Mouse (Mus musculus) midbrain, embryonic 10.5 days (tissue): ENCODE results near the gene Tiam1. TPM values are rescaled to one million over a fixed set of nuclear protein-coding genes. Genes with fewer than 3 reads are reported as not detected.

ENCODE experiments used
- DNase-seq: peaks from one replicate; pipeline ENCODE4 v3.0.0-alpha.2; 2017; ENCODE audit warnings: low spot score
- H3K27ac ChIP-seq: fragments of 300-500 bp; sonication (generic); replicated peaks from 2 replicates; pipeline ENCODE4 v1.5.1; 2016; ENCODE audit warnings: mild to moderate bottlenecking
- H3K27me3 ChIP-seq: fragments of 300-500 bp; sonication (generic); 2 replicates; pipeline ENCODE4 v1.6.1; 2016; ENCODE audit warnings: low read depth, mild to moderate bottlenecking; ENCODE audit not compliant: poor library complexity, severe bottlenecking
- H3K36me3 ChIP-seq: fragments of 300-500 bp; sonication (generic); 2 replicates; pipeline ENCODE4 v1.6.1; 2016; ENCODE audit warnings: mild to moderate bottlenecking, moderate library complexity
- H3K4me1 ChIP-seq: fragments of 300-500 bp; sonication (generic); 2 replicates; pipeline ENCODE4 v1.6.1; 2016
- H3K4me3 ChIP-seq: fragments of 300-500 bp; sonication (generic); 2 replicates; pipeline ENCODE4 v1.5.1; 2016; ENCODE audit warnings: mild to moderate bottlenecking, moderate library complexity
- H3K9me3 ChIP-seq: fragments of 300-500 bp; sonication (generic); replicated peaks from 2 replicates; pipeline ENCODE4 v1.6.1; 2016; ENCODE audit warnings: mild to moderate bottlenecking
- WGBS: fragments of 180-500 bp; shearing (Covaris S2); methylation state at CpG from one replicate; pipeline ENCODE4 v1.1.7; 2016; 5-methylcytosine and 5-hydroxymethylcytosine counted together
- polyA plus RNA-seq: library from polyadenylated mRNA; unstranded; fragments of >200 nt; fragmentation: Nextera tagmentation; extraction: Ambion mirVana; gene quantifications from 2 replicates; pipeline ENCODE4 v1.2.1, GENCODE M21; 2016

The Tiam1 gene
- polyA plus RNA-seq, 1 experiment from 2014 or later = 13.8 TPM

DNA sequence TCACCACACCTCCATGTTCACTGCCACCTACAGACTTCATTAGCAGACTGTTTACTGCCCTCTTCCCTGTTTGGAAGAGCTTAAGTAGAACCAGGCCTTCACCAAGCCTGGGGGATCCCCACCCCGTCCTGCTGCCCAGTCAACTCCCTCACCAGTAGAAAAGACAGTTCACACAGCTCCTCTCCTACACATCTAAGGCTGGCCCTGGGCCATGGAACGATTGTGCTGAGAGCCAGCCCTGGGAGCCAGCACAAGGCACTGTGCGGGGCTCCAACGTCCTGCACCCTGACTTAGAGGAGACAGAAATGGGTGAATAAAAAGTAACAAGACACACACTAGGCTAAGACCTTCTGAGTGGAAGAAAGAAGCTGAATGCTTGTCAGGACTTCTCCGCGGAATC, 20.5 kb downstream of the Tiam1 start:
- no peak for DNase-seq
- H3K27ac ChIP-seq = no peak overlapping the region
- H3K36me3 ChIP-seq = peaks cover 19% of the 10 kb centered on the region
- WGBS = 90% methylated on average over 6 of the region's 6 CpGs
- H3K4me1 ChIP-seq = peaks cover under 1% of the 10 kb centered on the region; the same call in 1 of the 2 replicates
- H3K27me3 ChIP-seq = peaks cover 54% of the 10 kb centered on the region
- H3K9me3 ChIP-seq = peaks cover 21% of the 10 kb centered on the region
- H3K4me3 ChIP-seq = no peak overlapping the region

DNA sequence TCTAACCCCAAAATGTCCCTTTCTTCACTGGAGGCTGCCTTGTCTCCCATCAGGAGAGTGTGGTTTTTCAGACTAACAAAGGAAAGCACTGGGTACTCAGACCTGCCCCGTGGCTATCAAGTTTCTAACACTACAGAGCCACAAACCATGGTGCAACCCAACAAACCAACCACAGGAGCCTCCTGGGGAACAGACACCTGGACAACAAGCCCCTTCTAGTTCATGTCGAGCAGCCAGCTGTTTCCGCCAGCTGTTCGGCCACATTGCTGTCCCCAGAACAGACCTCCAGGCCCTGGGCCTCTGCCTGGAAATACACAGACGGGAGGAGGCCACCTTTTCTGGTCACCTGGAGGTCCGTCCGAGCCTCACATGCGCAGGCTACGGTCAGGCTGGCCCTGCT, 21.1 kb downstream of the Tiam1 start:
- no peak for DNase-seq
- Histone ChIP-seq H3K9me3 (peaks cover 21% of the 10 kb centered on the region), H3K27me3 (peaks cover 47% of the 10 kb centered on the region), H3K4me3 (no peak overlapping the region), H3K27ac (no peak overlapping the region), H3K4me1 (no peaks in the 10 kb centered on the region), H3K36me3 (peaks cover 19% of the 10 kb centered on the region)
- WGBS = 89% methylated on average over 9 of the region's 9 CpGs

DNA sequence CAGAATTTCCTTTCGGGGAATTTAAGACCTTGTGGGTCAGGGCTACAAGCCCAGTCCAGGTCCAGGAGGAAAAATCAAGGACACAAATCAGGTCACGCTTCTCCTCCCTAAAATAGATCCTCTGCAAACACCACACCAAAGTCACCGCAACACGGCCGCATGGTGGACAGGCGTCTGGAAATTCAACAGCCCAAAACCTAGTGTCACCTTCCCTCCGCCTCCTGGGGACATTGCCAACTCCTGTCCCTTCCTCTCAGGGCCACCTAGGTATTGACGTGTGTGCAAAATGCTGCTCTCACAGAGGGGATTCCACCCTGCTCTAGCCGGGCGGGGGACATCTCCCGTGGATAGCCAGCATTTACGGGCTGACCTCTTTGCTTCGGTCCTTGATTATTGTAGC, 21.8 kb downstream of the Tiam1 start:
- H3K4me3 ChIP-seq = no peak overlapping the region
- peaks cover 41% of the 10 kb centered on the region for H3K27me3 ChIP-seq
- DNase-seq = no peak
- no peak overlapping the region for H3K27ac ChIP-seq
- H3K9me3 ChIP-seq = peaks cover 21% of the 10 kb centered on the region
- 96% methylated on average over 13 of the region's 13 CpGs for WGBS
- H3K4me1 ChIP-seq = no peaks in the 10 kb centered on the region
- peaks cover 19% of the 10 kb centered on the region for H3K36me3 ChIP-seq

DNA sequence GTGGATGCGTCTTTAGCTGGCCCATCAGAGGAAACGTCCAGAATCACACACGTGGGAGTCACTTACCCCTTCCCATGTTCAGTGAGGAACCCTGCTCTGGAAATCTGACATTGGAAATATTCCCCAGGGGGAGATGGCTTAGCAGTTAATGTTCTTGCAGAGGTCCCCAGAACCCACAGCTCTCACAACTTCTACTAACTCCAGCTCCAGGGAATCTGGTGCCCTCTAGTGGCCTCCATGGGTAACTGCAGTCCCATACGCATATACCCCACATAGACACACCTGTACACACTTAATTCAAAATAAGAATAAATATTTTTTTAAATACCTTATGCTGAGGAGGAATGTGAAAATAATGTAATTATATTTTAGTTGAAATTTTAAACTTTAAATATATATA, 23.6 kb downstream of the Tiam1 start:
- 92% methylated on average over 4 of the region's 4 CpGs for WGBS
- Histone ChIP-seq H3K36me3 (peaks cover 19% of the 10 kb centered on the region), H3K4me3 (no peak overlapping the region), H3K4me1 (no peaks in the 10 kb centered on the region), H3K27me3 (peaks cover 23% of the 10 kb centered on the region), H3K9me3 (peaks cover 21% of the 10 kb centered on the region), H3K27ac (no peak overlapping the region)
- DNase-seq = no peak

DNA sequence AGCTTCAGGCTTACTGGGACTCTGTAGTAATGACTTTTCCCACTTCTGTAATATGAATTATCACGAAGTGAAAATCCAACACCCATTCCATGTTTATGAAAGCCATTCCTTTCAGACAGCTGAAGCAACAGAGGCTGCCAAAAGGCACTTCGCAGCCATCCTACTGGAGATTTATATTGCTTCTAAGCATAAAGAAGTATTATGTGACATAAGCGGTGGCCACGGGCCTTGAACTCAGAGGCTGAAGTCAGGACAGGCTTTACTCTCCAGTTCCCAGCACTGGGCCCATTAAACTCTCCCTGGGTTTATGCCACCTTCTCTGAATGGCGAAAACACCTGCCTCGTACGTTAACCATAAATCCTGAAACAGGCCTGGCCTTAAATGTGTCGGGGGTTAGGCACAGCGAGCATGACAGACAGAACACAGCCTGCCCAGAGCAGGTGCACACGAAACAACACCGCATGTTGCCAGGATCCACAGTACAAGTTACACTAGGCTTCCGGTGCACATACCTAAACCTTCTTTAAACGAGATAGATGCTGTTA, 26.9 kb downstream of the Tiam1 start:
- H3K9me3 ChIP-seq = peaks cover 18% of the 10 kb centered on the region
- peaks cover 17% of the 10 kb centered on the region for H3K36me3 ChIP-seq
- no peak for DNase-seq
- H3K27me3 ChIP-seq = no peaks in the 10 kb centered on the region
- no peak overlapping the region for H3K27ac ChIP-seq
- WGBS = 97% methylated on average over 13 of the region's 13 CpGs
- no peak overlapping the region for H3K4me3 ChIP-seq
- no peaks in the 10 kb centered on the region for H3K4me1 ChIP-seq

DNA sequence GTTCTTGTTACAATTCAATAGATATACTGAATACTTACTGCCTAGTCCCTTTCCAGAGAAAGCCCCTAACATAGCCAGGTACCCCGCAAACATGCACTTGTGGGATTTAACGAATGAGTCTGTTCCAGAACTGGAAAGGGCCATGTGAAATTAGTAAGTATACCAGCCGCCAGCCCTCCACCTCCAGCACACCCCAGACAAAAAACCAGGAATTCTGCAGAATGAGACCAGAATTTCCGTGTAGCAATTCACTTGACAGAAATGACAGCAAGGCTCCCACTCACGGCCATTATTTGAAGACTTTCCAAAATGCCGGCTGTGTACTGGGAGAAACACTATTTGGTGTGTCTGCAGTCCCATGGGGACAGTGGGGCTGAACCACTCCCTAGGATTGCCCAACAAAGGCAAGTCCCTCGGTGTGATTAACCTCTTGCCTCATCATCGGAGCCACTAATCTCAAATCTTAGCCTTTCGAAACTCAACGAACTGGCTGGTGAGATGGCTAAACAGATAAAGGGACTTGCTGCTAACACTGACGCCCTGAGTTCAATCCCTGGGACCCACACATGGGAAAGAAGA, 30.9 kb downstream of the Tiam1 start:
- H3K27me3 ChIP-seq = no peaks in the 10 kb centered on the region
- no peak overlapping the region for H3K4me3 ChIP-seq
- WGBS = 94% methylated on average over 11 of the region's 11 CpGs
- DNase-seq = no peak
- no peaks in the 10 kb centered on the region for H3K4me1 ChIP-seq
- no peak overlapping the region for H3K27ac ChIP-seq
- H3K9me3 ChIP-seq = no peaks in the 10 kb centered on the region
- peaks cover under 1% of the 10 kb centered on the region; the same call in 1 of the 2 replicates for H3K36me3 ChIP-seq

DNA sequence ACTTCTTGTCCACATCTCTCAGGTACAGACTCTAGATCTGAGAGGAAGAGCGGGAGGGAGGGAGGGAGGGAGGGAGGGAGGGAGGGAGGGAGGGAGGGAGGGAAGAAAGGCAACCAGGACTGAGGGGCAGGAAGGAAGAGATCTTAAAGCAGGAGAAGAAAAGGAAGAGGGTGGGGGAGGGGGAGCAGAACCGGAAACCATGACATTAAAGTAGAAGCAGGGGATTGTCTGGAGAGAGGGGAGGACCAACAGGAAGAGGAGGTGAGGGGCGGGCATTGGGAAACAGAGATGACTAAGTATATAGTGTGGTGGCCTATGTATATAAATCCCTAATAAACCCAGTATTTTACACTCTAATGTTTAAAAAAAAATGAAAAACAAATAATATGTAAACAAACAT, 34.1 kb downstream of the Tiam1 start:
- 80% methylated on average over 3 of the region's 3 CpGs for WGBS
- H3K9me3 ChIP-seq = no peaks in the 10 kb centered on the region

DNA sequence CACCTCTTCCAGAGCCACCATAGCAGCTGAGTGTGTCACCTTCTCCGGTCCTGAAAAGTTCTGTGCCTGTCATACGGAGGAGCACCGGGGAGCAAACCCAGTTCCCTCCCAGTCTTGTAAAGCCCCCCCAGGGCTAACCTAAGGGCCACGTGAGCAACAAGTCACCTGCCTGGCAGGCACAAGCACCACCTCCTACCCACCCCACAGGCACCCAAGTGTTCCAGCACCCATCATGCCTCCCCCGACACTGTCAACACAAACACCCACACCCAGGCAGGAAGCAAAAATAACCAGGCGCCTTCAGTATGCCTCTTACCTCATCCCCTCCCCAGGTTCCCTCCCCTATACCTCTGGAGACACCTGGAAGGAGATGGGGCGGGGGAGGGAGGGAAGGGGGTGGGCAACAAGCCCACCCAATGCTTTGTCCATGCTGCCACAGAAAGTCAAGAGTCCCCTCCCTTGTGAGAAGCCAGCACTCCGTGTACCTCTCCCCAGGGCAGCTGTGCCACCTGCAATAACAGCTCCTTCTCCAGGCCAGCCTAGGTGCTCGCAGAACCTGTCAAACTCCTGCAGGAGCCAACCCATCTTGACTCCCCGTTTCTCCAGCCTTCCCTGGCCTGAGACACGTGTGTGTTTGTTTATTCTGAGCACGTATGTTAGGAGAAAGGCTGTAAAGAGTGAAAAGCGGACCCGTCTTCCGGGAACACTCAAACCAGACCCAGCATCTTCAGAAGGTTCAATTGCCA, 38.7 kb downstream of the Tiam1 start:
- Histone ChIP-seq H3K4me1 (peaks cover 12% of the 10 kb centered on the region), H3K9me3 (no peaks in the 10 kb centered on the region), H3K27me3 (0 out of 2 replicates have a peak, but pooled peaks cover 9% of the 10 kb centered on the region), H3K36me3 (peaks cover 3% of the 10 kb centered on the region; the same call in 1 of the 2 replicates), H3K4me3 (no peak overlapping the region), H3K27ac (no peak overlapping the region)
- DNase-seq = no peak
- WGBS = 77% methylated on average over 15 of the region's 15 CpGs

More for the DNA sequence above, 34.1 kb downstream of the Tiam1 start:
- H3K4me1 ChIP-seq = peaks cover 6% of the 10 kb centered on the region
- H3K36me3 ChIP-seq = peaks cover 3% of the 10 kb centered on the region; the same call in 1 of the 2 replicates
- no peak for DNase-seq
- no peak overlapping the region for H3K27ac ChIP-seq
- H3K4me3 ChIP-seq = no peak overlapping the region
- H3K27me3 ChIP-seq = 0 out of 2 replicates have a peak, but pooled peaks cover 6% of the 10 kb centered on the region

DNA sequence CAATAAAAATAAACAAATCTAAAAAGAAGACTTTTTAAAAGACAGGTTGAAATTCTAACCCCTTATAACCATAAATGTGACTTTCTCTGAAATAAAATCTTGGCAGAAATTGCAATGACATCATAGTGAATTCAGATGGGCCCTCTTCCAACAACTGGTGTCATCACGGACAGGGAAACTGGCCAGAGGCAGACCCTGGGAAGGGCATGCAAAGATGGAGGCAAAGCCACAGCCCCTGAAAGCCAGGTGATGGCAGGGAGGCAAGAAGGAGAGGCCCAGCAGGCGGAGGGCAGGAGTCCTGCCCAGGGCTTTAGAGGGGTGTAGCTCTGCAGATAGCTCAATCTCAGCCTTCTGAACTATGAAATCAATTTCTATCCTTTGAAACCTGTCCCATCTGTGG, 39.8 kb downstream of the Tiam1 start:
- Histone ChIP-seq H3K27me3 (0 out of 2 replicates have a peak, but pooled peaks cover 9% of the 10 kb centered on the region), H3K4me3 (no peak overlapping the region), H3K36me3 (peaks cover 3% of the 10 kb centered on the region; the same call in 1 of the 2 replicates), H3K27ac (no peak overlapping the region), H3K9me3 (no peaks in the 10 kb centered on the region), H3K4me1 (peaks cover 15% of the 10 kb centered on the region)
- 93% methylated on average over 2 of the region's 2 CpGs for WGBS
- DNase-seq = no peak

DNA sequence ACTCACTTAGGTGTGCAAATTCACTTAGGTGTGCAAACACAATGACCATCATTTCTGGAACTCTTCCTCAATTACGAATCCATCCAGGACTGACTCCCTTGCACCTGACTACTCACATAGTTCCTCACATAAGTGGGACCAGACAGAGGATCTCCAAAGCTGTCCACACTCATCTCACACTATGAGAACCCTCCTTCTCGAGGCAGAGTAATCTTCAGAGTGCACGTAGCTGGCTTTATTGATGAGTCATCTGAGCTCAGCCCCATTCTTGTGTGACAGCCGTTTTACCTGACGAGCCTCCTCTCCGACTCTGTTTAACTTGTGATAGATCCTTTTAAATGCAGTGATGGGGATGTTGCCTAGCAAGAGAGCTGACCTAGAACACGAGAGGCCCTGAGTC, 41.0 kb downstream of the Tiam1 start:
- H3K4me3 ChIP-seq = no peak overlapping the region
- H3K4me1 ChIP-seq = peaks cover 16% of the 10 kb centered on the region
- peaks cover 2% of the 10 kb centered on the region; the same call in 1 of the 2 replicates for H3K36me3 ChIP-seq
- H3K27me3 ChIP-seq = 0 out of 2 replicates have a peak, but pooled peaks cover 9% of the 10 kb centered on the region
- no peaks in the 10 kb centered on the region for H3K9me3 ChIP-seq
- 89% methylated on average over 7 of the region's 7 CpGs for WGBS
- no peak for DNase-seq
- H3K27ac ChIP-seq = no peak overlapping the region

DNA sequence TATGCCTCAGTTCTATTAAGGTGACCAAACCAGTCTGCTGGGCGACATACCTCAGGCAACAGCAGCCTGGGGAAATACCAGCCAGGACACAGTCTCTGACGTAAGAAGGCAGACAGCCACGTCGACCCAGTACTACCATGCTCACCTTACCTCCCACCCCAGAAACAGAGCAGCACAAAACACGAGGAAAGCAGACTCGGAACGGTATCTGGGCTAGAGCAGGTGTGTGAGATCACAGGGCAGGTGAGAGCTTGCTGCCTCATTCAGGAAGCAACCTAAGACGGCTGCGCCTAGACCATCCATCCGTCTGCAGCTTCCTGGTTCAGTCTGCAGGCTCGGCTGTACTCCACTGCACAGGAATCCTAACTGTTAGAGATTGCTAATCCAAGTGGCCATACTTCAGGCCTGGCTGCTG, 45.4 kb downstream of the Tiam1 start:
- DNase-seq = no peak
- WGBS = 93% methylated on average over 11 of the region's 11 CpGs
- Histone ChIP-seq H3K4me3 (no peak overlapping the region), H3K36me3 (no peaks in the 10 kb centered on the region), H3K27ac (no peak overlapping the region), H3K4me1 (0 out of 2 replicates have a peak, but pooled peaks cover 11% of the 10 kb centered on the region), H3K9me3 (no peaks in the 10 kb centered on the region), H3K27me3 (no peaks in the 10 kb centered on the region)

DNA sequence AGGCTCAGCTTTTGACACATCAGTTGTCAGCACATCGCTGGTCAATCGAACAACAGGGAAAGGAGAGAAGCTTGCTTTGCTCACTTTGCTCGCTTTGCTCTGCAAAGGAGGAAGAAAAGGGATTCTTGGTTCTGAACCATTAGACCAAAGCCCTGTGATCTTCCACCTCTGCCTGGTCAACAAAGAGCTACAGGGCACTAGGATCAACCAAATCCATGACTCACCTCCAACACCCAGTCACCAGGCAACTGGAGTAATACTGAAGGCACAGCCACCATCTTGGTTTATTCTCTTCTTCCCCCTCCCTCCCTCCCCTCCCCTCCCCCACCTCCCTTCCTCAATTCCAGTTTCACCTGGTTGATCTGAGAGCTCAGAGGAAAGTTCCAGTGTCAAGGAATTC, 45.8 kb downstream of the Tiam1 start:
- Histone ChIP-seq H3K4me1 (0 out of 2 replicates have a peak, but pooled peaks cover 11% of the 10 kb centered on the region), H3K27me3 (no peaks in the 10 kb centered on the region), H3K9me3 (no peaks in the 10 kb centered on the region), H3K4me3 (no peak overlapping the region), H3K27ac (no peak overlapping the region), H3K36me3 (no peaks in the 10 kb centered on the region)
- WGBS = 95% methylated on average over 3 of the region's 3 CpGs
- DNase-seq = no peak

DNA sequence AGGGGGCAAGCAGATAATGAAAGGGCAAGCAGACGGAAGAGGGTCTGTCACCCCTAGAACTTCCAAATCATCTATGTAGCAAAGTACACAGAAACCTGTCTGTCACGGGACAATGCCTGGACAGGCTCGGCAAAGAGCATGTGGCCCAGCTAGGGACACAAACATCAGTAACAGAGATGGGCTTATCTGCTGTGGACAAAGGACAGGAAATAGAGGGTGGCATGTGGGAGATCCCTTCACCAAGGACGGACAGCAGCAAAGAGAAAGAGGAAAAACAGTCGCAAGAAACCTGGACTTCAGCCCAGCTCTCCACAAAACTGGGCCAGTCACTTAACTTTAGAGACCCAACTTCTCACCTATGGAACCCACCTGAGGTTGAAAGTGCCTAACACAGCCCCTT, 47.6 kb downstream of the Tiam1 start:
- no peak for DNase-seq
- 80% methylated on average over 5 of the region's 5 CpGs for WGBS
- no peaks in the 10 kb centered on the region for H3K36me3 ChIP-seq
- H3K4me1 ChIP-seq = 0 out of 2 replicates have a peak, but pooled peaks cover 9% of the 10 kb centered on the region
- no peak overlapping the region for H3K4me3 ChIP-seq
- H3K27ac ChIP-seq = no peak overlapping the region
- no peaks in the 10 kb centered on the region for H3K9me3 ChIP-seq
- no peaks in the 10 kb centered on the region; the same call in 1 of the 2 replicates for H3K27me3 ChIP-seq
